8 mouse cellular contexts compared by ENCODE assay signal in genomic region chr11:77893787-77894718, GRCm38 (mm10). TPM values are rescaled to one million over a fixed set of nuclear protein-coding genes. Genes with fewer than 3 reads are reported as not detected.
A peak's percentile ranks its signal among the peaks of the same experiment; 100 is the strongest.
DNase-seq lines count a peak whose midpoint lies in the region; ATAC-seq and TF ChIP-seq lines count a peak whose summit lies in the region.

Gene Pipox, minus strand, starts transcription at chr11:77894096.

- no peaks in the 10 kb centered on the region for H3K9me3 ChIP-seq in hindbrain, embryonic 11.5 days (ENCODE audit: control insufficient read depth, low read length)
- no peaks in the 10 kb centered on the region for H3K9me3 ChIP-seq in lung, embryonic 14.5 days (ENCODE audit: low read depth, low read length)

- H3K9ac ChIP-seq in hindbrain, embryonic 11.5 days (ENCODE audit: low read depth, low read length) = peak within 1 kb of the TSS; percentile 55
- peak within 1 kb of the TSS; percentile 24; the same call in 1 of the 2 replicates for H3K9ac ChIP-seq in lung, embryonic 14.5 days

- DNase-seq in WW6 (ENCODE audit: low read depth, low spot score) = peak; percentile 96
- DNase-seq in cerebellum, postnatal 36 days = peak; percentile 83 to 86
- peak; percentile 74 to 75 for DNase-seq in frontal cortex, postnatal 36 days (ENCODE audit: low spot score in 2 of 2)
- DNase-seq in hindbrain, embryonic 11.5 days (ENCODE audit: low spot score) = peak; percentile 84
- DNase-seq in layer of hippocampus, postnatal 10 days (ENCODE audit: low spot score in 2 of 2) = peak; percentile 88 to 90
- DNase-seq in lung, embryonic 14.5 days = peak; percentile 92
- peak; percentile 92 for DNase-seq in ovary, postnatal 36 days (ENCODE audit: low spot score)
- no peak for DNase-seq in thymus, postnatal 14 days

- peak; percentile 71 for TF ChIP-seq CTCF in lung, embryonic 14.5 days (IDR thresholded peaks at IDR 0.05; ENCODE audit: low read depth)

- peak; percentile 91 for ATAC-seq in hindbrain, embryonic 11.5 days (ENCODE audit: low FRiP score)
- peak; percentile 90 for ATAC-seq in lung, embryonic 14.5 days (ENCODE audit: insufficient read depth)

- peak within 1 kb of the TSS; percentile 30 for H3K4me2 ChIP-seq in hindbrain, embryonic 11.5 days (replicated peaks; ENCODE audit: low read depth, low read length)
- peak within 1 kb of the TSS; percentile 41 for H3K4me2 ChIP-seq in lung, embryonic 14.5 days

- H3K27ac ChIP-seq in hindbrain, embryonic 11.5 days (ENCODE audit: low read depth, low read length) = peak within 1 kb of the TSS; percentile 90
- peak within 1 kb of the TSS; percentile 75 for H3K27ac ChIP-seq in lung, embryonic 14.5 days (ENCODE audit: low read depth)

- 14% methylated on average over 11 of the region's 11 CpGs for WGBS in hindbrain, embryonic 11.5 days
- 18% methylated on average over 11 of the region's 11 CpGs for WGBS in lung, embryonic 14.5 days

- peaks cover 32% of the 10 kb centered on the region for H3K4me1 ChIP-seq in hindbrain, embryonic 11.5 days (replicated peaks; ENCODE audit: control insufficient read depth, insufficient read depth, low read length)
- peaks cover 21% of the 10 kb centered on the region for H3K4me1 ChIP-seq in lung, embryonic 14.5 days (ENCODE audit: insufficient read depth)

- no peaks in the 10 kb centered on the region for H3K36me3 ChIP-seq in hindbrain, embryonic 11.5 days (ENCODE audit: control insufficient read depth, insufficient read depth, low read length)
- no peaks in the 10 kb centered on the region for H3K36me3 ChIP-seq in lung, embryonic 14.5 days (ENCODE audit: insufficient read depth)

- peaks cover 12% of the 10 kb centered on the region for H3K27me3 ChIP-seq in hindbrain, embryonic 11.5 days (ENCODE audit: control insufficient read depth, insufficient read depth, low read length)
- peaks cover 9% of the 10 kb centered on the region; the same call in 1 of the 2 replicates for H3K27me3 ChIP-seq in lung, embryonic 14.5 days (ENCODE audit: insufficient read depth, low read length)

- peak within 1 kb of the TSS; percentile 13 for H3K4me3 ChIP-seq in hindbrain, embryonic 11.5 days (ENCODE audit: low read depth, low read length)
- H3K4me3 ChIP-seq in lung, embryonic 14.5 days (ENCODE audit: low read depth, low read length) = no peak within 1 kb of the TSS

RNA-seq across cellular contexts. Expression of gene Pipox, which starts in this region (rescaled TPM):
- 7.6 and 8.6 TPM in 2 replicates for polyA plus RNA-seq in hindbrain, embryonic 11.5 days (2014; fragmentation: Nextera tagmentation; extraction: Ambion mirVana)
- 1 to 10 TPM; 1.5 to 1.9 TPM for total RNA-seq in layer of hippocampus, postnatal 10 days (2021)
- polyA plus RNA-seq in lung, embryonic 14.5 days (2014; fragmentation: Nextera tagmentation; extraction: Ambion mirVana) = 0.88 and 1.6 TPM in 2 replicates
